Mouse (Mus musculus): ENCODE measurements at regions not wholly inside any gene's neighbourhood (a gene's known extent, or its start where the extent isn't known, plus 50 kb on each side); places are given as distances from the start of the nearest gene placed in this dataset.

GRCm38 (mm10) chr2:169158760-169159159 is 203.4 kb upstream of the Zfp64 start:
- no peak for TF ChIP-seq TAL1 (IDR thresholded peaks at IDR 0.05; ENCODE audit: low read length)
- TF ChIP-seq GATA1 (IDR thresholded peaks at IDR 0.05; ENCODE audit: low read length) = no peak

Data from erythroblast, embryonic 14.5 days (primary cell).